Mouse (Mus musculus) megakaryocyte progenitor cell, adult 5-6 weeks (primary cell): ENCODE measurements around the gene Zfand2a. TPM values are rescaled to one million over a fixed set of nuclear protein-coding genes. Genes with fewer than 3 reads are reported as not detected.

Experiments used
- ATAC-seq: replicated peaks from 2 replicates; pipeline ENCODE4 v1.8.0; 2016; ENCODE audit warnings: mild to moderate bottlenecking, moderate TSS enrichment, inconsistent platforms; ENCODE audit not compliant: poor library complexity
- total RNA-seq, 2 experiments: library from RNA; stranded (forward) in 1 of 2; stranded (reverse) in 1 of 2; fragments of 157-497, 149-512 nt in 1 of 2; fragments of 200-1000 nt in 1 of 2; gene quantifications; 2 replicates each; pipeline versions ENCODE4 v1.2.3 to v1.2.4; 2015 to 2017

Gene Zfand2a
- total RNA-seq (2015): 15.8 and 18.8 TPM in 2 replicates
- total RNA-seq (2017): 11.1 and 20.2 TPM in 2 replicates

DNA sequence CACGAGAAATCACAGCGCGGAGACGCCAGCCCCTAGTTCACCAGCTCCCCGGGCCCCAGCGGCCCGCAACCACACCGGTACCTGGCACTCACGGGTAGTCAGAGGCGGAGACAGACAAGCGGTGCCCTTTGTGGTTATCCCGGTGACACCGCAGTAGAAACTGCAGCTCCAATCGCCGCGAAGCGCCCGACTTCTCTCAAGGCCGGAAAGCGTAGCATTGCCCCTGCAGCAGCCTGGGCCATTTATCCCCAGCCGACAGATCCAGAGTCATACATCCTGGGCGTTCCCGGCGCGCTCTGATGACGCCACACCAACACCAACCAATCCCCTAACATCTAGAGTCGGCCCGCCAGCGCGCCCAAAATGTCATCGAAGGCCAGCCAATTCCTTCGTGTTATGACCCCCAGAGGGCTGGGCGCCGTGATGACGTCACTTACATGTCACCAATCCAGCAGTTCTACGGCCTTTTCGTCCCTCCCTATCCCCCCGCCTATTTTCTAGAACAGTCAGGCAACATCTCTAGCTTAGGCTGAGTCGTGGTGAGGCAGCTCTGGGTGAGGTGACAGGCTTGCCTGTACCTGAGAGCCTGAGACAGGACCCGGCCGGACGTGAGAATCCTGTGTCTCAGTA is at the start of gene Zfand2a:
Gene Zfand2a (minus strand): TSS at position 365 of the 630 bp plus-strand sequence.
- ATAC-seq: peak; percentile 98

DNA sequence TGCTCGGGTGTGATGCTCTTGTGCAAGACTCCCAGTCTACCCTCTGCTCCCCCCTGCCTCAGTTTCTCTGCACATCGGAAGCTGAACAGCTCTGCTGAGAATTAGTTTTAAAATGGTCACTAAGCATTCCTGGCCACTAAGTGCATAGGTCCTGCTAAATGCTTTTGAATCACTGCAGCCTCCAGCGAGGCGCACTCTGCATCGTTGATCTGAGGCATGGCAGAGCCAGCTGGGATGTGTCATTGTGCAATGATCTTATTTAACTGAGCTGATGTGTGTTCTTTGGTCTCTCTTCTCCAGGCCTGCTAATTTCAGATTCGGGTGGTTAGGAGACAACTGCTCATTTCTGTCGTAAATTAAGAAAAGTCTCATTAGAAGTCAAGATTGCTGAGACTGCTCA is 44.5 kb upstream of the Zfand2a start:
- ATAC-seq: no peak

DNA sequence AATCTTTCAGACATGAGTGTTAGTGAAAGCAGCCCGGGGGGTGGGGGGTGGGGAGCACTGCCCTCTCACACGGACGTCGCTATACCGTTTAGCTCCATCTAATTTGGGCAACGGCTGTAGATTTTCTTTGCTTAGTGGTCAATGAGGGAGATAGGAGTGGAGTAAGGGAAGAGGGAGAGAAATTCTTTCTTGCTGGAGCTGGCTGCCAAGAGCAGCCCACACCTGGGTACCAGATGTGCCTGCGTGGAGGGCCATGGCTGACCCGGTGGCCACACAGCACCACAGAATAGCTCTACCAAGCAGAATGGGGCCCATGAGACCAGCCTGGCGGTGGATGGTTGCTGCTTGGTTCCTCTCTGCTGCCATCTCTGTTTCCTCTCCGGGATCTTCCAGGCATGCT is 37.6 kb upstream of the Zfand2a start:
- ATAC-seq: no peak

DNA sequence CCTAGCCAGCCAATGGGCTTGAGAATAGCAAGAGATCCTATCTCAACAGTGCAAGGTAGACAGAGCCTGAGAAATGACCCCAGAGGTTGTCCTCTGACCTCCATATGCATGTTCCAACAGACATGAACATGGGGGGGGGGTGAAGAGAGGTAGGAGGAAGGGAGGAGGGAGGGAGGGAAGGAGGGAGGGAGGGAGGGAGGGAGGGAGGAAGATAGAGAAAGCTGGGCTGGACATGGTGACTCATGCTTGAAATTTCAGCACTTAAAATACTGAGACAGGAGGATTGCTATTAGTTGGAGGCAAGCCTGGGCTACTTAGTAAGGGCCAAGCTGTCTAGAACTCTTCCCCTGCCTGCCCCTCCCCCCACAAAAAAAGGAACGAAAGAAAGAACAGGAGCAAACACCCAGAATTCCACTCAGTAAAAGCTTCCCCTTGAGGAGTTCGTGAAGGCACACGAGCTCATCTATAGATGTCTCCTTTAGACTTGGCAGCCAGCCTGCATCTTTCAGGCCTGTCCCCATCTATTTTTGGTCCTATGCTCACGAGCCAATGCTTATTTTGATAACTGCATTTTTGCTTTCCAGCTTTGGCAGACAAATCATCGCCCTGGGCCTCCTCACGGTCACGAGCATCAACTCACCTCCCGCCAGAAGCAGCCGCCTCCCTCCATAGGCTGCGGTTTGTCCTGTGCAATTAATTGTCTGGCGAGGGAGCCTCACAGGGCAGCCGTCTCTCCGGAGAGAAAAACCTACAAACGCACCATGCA is 35.9 kb upstream of the Zfand2a start:
- no peak for ATAC-seq

DNA sequence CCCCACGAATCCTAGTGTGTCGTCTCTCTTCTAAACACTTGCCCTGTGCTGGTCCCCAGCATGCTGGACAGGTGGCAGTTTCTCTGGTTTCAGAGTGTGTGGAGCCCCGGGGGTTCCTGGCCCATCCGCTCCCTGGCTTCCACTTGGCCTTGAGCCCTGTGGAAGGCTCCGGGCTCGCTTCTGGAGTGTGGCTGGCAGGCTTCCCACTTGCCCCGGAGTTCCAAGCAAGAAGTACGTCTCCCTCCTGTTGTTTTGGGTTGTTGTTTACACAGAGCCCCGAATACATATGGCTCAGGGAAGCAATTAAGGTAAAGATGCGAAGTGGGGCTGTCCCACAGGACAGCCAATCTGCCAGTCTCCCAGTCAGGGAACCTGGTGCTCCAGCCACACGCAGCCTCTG is 31.9 kb upstream of the Zfand2a start:
- ATAC-seq: no peak

DNA sequence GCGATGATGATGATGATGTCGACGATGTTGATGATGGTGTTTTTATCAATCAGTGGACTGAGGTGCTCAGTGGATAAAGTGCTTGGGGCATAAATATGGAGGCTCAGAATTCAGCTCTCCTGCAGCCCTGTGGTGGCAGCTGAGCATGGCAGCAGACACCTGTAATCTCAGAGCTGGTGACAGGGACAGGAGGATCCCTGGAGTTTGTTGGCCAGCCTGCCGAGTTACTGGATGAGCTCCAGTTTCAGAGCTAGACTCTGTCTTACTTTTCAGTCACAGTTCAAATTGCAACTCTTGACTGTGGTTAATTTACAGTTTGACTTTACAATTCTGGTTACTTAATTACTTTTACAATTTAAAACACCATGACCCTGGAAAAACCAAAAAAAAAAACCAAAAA is 27.9 kb upstream of the Zfand2a start:
- no peak for ATAC-seq

DNA sequence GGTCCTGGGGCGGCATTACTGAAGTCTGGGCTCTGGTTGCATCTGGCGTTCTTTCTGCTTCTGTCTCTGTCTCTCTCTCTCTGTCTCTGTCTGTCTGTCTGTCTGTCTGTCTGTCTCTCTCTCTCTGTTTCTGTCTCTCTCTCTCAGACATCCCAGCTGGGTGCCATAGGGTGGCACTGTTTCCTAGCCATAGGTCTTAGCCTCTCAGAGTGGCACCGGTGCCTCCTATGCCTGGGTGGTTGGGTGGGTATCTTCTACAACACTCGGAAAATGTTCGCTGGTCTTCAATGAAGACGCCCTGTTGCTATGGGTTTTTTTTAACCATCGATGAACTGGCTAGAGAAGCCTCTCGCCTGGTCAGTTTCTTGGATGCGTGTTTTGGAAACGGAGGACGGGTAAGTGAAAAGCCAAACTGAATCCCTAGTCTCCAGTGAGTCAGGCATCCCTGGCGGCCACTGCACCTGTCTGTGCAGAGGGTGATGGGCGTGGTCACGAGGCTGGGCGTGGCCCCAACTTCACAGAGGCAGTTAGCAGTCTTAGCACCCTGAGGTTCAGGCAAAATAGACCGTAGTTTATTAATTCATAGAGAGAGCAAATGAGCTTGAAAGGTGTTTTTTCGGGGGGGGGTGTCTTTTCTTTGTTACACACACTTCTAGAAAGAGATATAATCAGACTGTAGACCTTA is 26.5 kb upstream of the Zfand2a start:
- peak; percentile 57 for ATAC-seq

DNA sequence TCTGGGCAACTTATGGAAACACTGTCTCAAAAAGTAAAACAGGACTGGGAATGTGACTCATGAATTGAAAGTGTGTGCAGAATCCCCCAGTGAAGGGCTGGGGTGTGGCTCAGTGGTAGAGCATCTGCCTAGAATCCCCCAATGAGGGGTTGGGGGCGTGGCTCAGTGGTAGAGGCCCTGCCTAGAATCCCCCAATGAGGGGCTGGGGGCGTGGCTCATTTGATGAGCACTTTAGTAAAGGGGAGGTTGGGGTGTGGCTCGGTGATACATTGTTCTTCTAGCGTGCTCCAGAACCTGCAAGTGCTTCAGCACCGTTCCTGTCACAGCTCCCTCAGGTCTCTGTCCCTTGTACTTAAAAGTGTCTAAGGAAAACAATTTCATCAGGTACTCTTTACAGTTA is 21.9 kb upstream of the Zfand2a start:
- no peak for ATAC-seq

DNA sequence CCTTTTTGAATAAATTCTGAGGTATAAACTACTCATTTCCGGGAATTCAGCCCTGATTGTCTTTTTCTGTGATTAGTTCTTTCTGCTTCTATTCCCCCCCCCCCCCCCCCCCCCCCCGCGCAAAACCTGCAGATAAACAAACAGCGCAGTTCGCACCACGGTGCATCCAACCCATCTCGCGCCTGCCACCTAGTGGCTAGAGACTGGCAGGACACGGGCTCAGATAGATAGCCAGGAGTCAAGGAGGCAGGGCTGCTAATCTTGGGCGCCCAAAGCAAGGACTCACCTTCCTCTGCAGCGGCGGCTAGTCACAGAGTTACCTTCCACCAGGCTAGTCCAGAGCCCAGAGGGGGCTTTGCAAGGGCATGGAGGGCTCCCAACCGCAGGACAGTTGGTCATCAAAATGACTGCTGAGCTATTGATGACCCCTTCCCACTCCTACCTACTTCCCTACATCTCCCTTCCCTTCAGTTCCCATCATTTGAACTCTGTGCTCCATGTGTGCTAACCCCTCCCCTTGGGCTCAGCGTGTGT is 20.8 kb upstream of the Zfand2a start:
- ATAC-seq: peak; percentile 100

DNA sequence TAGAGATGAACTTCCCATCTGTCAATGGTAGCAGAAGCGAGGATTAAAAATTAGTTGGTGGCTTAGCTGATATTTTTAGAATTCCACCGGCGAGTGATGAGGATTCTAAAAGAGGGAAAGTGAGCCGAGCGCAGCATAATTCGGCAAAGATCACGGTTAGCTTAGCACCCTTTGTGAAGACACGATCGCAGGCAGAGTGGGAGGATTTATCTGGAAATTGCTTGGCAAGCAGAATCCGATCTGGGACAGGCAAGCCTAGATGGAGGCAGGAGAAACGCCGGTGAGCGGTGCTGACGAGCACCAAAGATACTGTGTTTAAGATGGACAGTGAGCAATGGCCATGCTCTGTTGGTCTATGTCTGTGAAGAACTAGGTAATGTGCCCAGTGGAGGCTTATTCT is 17.9 kb upstream of the Zfand2a start:
- no peak for ATAC-seq

DNA sequence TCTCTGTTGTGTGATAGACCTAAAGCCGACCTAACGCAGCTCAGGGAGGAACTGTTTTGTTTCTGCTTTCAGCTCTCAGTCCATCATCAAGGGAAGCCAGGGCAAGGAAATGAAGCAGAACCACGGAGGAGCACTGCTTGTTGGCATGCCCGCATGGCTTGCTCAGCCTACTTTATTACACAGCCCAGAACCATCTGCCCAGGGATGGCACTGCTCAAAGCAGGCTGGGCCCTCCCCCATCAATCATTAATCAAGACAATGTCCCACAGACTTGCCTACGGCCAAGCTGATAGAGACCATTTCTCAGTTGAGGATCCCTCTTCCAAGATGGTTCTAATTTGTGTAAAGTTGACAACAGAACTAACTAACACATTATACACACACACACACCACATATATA is 14.4 kb upstream of the Zfand2a start:
- ATAC-seq: no peak

DNA sequence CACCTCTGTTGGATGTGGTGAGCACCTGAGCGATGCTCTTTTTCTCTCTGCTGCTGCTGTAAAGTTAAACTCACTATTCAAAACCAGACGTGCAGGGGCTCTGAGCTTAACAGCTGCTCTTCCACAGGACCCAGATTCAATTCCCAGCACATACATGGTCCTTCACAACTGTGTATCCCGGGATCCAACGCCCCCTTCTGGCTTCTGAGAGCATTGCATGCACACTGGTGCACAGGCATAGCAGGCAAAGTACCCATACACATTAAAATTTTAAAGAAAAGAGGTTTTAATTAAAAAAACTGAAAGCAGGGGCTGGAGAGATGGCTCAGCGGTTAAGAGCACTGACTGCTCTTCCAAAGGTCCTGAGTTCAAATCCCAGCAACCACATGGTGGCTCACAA is 12.6 kb upstream of the Zfand2a start:
- ATAC-seq: no peak

DNA sequence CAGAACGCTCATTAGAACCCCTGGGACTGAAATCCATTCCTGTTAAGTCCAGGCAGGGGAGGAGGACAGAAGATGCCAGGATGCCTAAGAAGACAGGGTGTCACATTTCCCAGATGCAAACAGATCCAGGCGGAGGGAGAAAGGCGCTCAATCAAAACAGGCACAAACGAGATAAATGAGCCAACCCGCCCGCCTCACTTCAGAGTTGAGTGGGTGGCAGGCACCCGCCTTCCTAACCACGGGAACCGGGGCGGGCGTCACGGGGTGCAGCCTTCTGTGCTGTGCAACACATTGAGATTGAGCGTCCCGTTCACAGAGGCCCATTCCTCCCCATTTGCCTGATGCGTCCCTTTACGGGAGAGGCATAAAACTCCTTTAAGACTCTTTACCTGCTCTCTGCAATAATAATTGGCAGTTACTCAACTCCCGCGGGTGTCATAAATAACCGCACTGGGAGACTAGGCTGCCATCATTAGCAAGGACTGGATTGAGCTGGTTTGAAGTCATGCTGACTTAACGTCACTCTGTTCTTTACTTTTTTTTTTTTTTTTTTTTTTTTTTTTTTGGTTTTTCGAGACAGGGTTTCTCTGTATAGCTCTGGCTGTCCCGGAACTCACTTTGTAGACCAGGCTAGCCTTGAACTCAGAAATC is 10.8 kb upstream of the Zfand2a start:
- ATAC-seq: no peak

DNA sequence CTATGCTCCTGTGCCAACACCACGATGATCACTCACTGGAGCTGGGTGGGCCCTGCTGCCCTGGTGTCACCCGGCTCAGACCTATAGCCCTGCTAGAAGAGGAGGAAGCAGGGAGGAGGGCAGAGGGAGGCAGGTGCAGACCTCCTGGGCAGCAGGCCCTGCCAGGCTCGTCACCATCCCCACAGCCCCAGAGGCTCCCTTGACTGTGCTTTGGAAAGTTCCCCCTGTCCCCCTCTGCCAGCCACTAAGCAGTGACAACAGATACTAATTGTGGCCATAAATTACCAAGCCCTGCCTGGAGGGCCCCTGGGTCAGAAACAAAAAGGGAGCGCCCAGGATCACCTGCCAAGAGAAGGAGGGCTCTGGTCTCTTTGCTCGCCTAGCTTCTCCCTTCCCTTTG is 9.3 kb upstream of the Zfand2a start:
- ATAC-seq: no peak

DNA sequence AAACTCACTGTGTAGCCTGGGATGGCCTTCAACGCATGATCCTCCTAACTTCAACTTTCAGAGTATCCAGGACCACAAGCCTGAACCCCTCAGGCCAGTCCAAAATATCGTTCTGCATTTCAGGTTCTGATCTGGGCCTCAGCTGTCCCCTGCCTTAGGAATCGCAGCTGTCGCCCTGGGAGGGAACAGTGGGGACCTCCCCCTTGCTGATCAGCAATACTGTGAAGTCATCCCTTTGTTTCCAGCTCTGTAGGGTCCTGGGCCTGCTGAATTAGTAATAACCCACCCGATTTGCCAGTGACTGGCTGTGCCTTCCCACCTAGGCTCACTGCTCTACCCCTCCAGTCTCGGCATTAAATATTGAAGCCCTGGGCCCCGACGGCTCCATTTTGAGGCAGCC is 7.0 kb upstream of the Zfand2a start:
- no peak for ATAC-seq

DNA sequence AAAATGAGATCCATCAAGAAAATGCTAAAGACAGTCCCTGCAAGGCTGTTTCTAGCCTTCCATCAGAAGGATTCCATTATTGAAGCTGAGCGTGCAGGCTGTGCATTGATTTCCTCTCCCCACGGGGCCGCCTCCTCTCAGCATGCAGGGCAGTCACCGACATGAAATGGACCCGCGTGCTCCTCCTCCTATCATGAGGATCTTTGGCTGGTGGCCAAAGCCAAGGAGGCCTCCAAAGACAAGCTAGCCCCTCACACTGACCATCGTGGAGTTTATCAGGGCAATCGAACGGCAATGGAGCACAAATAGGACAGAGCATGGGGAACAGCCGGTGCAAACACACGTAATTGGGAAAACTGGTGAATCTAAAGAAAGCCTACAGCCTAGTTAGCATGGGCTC is 5.8 kb upstream of the Zfand2a start:
- ATAC-seq: no peak

DNA sequence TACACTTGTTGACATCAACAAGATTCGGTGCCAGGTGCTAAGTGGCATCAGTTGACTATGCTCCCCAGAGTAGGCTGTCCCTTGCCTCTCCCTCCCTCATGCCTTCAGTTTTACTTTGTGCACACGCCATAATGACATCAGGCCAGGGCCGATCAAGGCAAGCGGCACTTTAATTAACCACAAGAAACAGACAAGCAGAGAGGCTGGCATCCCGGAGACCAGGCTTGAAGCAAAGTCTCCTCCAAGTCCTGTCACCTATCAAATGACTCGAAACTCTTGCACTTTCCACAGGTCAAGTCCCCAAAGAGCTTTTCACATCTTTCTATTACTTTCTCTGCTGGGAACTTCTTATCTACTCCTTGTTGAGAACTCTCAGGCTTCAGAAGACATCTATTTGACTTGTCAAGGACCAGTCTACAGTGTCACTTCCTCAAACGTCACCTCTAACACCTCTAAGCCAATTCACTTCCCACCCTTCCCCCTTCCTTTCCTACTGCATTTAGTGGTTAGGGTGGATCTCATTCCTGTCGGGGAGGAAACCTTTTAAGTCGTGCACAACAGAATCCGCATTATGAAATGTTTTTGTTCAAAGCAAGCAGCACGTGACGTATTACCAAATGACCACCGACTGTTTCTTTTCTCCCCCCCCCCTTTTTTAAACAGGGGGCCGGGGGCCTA is 1.0 kb downstream of the Zfand2a start:
- 0 out of 2 replicates have a peak, but pooled peaks have one; percentile 8 for ATAC-seq

DNA sequence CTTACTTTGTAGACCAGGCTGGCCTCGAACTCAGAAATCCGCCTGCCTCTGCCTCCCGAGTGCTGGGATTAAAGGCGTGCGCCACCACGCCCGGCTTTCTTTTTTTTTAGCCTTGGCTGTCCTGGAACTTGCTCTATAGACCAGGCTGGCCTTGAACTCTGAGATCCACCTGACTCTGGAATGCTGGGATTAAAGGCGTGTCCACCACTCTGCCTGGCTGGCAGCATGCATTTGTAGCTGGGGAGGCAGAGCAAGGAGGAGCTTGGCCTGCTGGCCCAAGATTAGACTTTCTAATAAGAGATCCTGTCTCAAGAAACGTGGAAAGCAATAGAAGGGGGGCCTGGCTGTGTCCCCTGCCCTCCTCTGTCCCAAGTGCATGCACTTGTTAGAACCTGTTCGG is 3.9 kb downstream of the Zfand2a start:
- no peak for ATAC-seq

DNA sequence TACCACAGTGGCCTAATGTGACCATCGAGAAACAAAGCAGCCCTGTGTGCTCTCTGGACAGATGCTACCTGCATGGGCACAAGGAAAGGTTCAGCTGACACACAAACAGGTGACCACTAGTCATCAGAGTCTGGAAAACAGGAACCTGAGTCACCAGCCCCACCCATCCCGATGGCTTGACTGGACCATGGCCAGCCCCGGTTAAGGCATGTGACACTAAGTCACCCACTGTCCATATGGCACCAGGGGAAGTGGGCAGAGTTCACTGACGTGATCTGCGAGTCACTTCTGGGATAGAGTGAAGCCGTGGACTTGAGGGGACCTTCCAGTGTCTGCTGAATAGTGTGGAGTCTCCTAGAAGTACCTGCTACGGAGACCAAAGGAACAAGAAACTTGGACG is 5.3 kb downstream of the Zfand2a start:
- ATAC-seq: no peak

DNA sequence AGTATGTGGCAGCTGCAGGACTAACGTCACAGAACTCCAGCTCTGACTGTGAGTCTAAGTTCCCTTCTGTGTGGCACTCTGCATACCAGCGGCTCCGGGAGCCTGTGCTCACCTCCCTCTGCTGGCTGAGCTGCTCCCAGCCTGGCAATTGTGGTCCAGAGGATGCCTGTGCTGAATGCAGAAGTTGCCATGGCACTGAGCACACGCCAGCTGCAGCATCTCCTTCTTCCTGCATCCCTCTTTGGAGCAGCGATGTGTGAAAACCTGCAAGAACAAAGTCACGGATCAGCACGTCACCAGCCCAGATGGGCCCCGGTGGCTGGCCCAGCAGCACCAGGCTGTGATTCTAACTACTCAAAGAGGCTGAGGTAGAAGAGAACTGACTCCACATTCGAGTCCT is 9.6 kb downstream of the Zfand2a start:
- no peak for ATAC-seq

DNA sequence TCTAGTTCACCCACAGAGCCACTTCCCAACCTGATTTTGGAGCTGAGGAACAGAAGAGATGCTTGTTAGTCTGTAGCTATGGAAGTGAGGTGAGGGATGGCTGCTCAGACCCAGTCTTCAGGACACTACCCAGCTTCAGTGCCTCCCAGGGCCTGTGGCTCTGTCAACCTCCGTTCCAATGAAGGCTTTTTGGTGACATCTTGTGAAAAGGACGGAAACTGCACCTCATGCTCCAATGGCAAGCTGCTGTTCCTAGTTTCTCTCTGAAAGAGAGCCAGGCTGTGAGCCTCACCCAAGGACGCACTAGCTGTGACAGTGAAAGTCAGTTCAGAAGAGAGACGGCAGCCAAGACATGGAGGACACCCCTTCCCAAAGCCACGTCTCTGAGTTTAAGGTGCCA is 16.4 kb downstream of the Zfand2a start:
- ATAC-seq: peak; percentile 57
